Mouse (Mus musculus): ENCODE measurements around the gene Mast4.
"Not testable (repeated sequence)": the region's sequence is repeated elsewhere in the genome, so short reads cannot be mapped to it uniquely, and the experiment has no call there.

DNA sequence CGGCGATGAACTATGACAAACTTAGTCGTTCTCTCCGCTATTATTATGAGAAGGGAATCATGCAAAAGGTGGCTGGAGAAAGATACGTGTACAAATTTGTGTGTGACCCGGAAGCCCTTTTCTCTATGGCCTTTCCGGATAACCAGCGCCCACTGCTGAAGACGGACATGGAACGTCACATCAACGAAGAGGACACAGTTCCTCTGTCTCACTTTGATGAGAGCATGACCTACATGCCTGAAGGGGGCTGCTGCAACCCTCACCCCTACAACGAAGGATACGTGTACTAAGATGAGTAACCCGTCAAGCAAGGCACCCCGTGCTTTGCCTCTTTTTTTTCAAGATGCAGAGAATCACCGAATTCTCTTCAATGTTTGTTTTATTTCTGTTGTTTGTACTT is 23.1 kb upstream of the Mast4 start:
- not testable (repeated sequence) for TF ChIP-seq CTCF (IDR thresholded peaks at IDR 0.05; ENCODE audit: borderline replicate concordance, control insufficient read depth, extremely low read depth, insufficient read depth, low read length, poor library complexity); POLR2A (IDR thresholded peaks at IDR 0.05; ENCODE audit: control insufficient read depth, extremely low read depth, insufficient read depth, low read length, poor library complexity)

Measured in thymus, adult 2 months (tissue).